ENCODE assay signal across 11 mouse cellular contexts in the genomic region with DNA sequence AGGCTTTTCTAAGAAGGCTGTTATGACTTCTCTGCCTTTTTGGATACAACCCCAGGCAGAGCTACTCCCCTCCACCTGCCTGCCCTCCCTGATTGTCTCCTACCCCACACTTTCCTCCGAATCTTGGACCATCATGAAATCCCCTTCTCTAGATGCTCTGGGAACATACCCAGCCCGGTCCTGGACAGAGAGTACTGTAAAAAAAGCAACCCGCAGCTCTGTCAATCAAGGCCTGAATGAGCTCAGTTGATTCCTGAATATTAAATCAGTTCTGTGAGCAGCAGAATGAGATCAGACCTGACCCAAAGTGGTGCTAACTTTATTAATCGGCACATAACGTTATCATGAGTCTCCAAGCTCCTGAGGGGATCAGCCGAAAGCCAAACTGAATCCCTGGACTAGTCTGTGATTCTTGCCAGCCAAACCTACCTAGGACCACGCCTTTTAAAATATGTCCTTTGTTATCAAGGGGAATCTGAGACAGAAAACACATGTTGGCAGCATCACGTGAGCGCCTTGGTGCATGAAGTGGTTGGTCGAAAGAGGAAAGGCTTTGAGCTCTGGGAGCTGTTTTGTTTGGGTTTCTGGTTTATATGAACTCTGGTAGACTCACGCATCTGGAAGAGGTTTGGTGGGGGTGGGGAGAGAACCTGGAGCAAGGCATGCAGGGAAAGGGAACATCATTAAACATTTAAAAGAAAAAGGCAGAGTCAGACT.
DNase-seq lines count a peak whose midpoint lies in the region; ATAC-seq lines count a peak whose summit lies in the region.
"Had no signal": no experiment of that assay in that cellular context is flagged by ENCODE, and none has a peak within 500 bp of the region (broad histone marks: within the 10 kb centered on the region; RNA-seq: fewer than 3 reads in every experiment).

No protein-coding gene starts in this region.

- H3K4me1 ChIP-seq in heart, embryonic 10.5 days = peaks cover 73% of the 10 kb centered on the region
- H3K4me1 ChIP-seq in embryonic facial prominence, embryonic 14.5 days (ENCODE audit: control insufficient read depth, insufficient read depth, low read length) = peaks cover 28% of the 10 kb centered on the region
- H3K4me1 ChIP-seq in limb, embryonic 12.5 days (replicated peaks) = peaks cover 55% of the 10 kb centered on the region

- H3K4me2 ChIP-seq in embryonic facial prominence, embryonic 14.5 days (ENCODE audit: low read depth, low read length) = peak overlapping the region; percentile 48
- H3K4me2 ChIP-seq in limb, embryonic 12.5 days = peak overlapping the region; percentile 48

- 72% methylated on average over 11 of the region's 11 CpGs for WGBS in heart, embryonic 10.5 days
- WGBS in embryonic facial prominence, embryonic 14.5 days = 26% methylated on average over 11 of the region's 11 CpGs
- WGBS in limb, embryonic 12.5 days = 32% methylated on average over 11 of the region's 11 CpGs

- H3K36me3 ChIP-seq in heart, embryonic 10.5 days = no peaks in the 10 kb centered on the region
- no peaks in the 10 kb centered on the region for H3K36me3 ChIP-seq in embryonic facial prominence, embryonic 14.5 days (ENCODE audit: control insufficient read depth, insufficient read depth, low read length)
- H3K36me3 ChIP-seq in limb, embryonic 12.5 days = no peaks in the 10 kb centered on the region; the same call in 1 of the 2 replicates

- no peaks in the 10 kb centered on the region for H3K27me3 ChIP-seq in heart, embryonic 10.5 days (ENCODE audit: insufficient read depth, poor library complexity, severe bottlenecking)
- H3K27me3 ChIP-seq in embryonic facial prominence, embryonic 14.5 days (replicated peaks; ENCODE audit: control insufficient read depth, insufficient read depth, low read length) = no peaks in the 10 kb centered on the region
- H3K27me3 ChIP-seq in limb, embryonic 12.5 days = no peaks in the 10 kb centered on the region

- DNase-seq in heart, embryonic 10.5 days (ENCODE audit: low spot score) = no peak
- DNase-seq in heart, adult 18-20 months = no peak
- DNase-seq in brain, adult 2 months (ENCODE audit: low read depth, low spot score) = peak; percentile 44
- peak; percentile 85 for DNase-seq in embryonic facial prominence, embryonic 14.5 days (ENCODE audit: low spot score)
- no peak for DNase-seq in kidney, adult 18-20 months
- DNase-seq in testis, postnatal 10 days (ENCODE audit: low spot score) = no peak
- no peak for DNase-seq in left cerebral cortex, adult 9 months (ENCODE audit: low spot score in 2 of 2)
- DNase-seq: forebrain, postnatal 0 days; lung, postnatal 10 days had no signal

- no peak overlapping the region for H3K4me3 ChIP-seq in heart, embryonic 10.5 days
- peak overlapping the region; percentile 26 for H3K4me3 ChIP-seq in embryonic facial prominence, embryonic 14.5 days (ENCODE audit: low read depth, low read length)
- H3K4me3 ChIP-seq in limb, embryonic 12.5 days (replicated peaks) = no peak overlapping the region

- 0 out of 2 replicates have a peak overlapping the region, but pooled peaks have one; percentile 10 for H3K9ac ChIP-seq in embryonic facial prominence, embryonic 14.5 days (ENCODE audit: low read depth, low read length)
- H3K9ac ChIP-seq in limb, embryonic 12.5 days (replicated peaks) = no peak overlapping the region
- H3K9ac ChIP-seq: forebrain, postnatal 0 days had no signal

- H3K9me3 ChIP-seq in heart, embryonic 10.5 days = no peaks in the 10 kb centered on the region
- no peaks in the 10 kb centered on the region for H3K9me3 ChIP-seq in embryonic facial prominence, embryonic 14.5 days (ENCODE audit: control insufficient read depth, low read length)
- H3K9me3 ChIP-seq in limb, embryonic 12.5 days = no peaks in the 10 kb centered on the region

- peak; percentile 73 for ATAC-seq in embryonic facial prominence, embryonic 14.5 days (ENCODE audit: low read depth)
- peak; percentile 76 for ATAC-seq in limb, embryonic 12.5 days (ENCODE audit: insufficient number of reproducible peaks, insufficient read depth, low FRiP score, low TSS enrichment, low read depth)
- ATAC-seq: CD4-positive, CD25-positive, alpha-beta regulatory T cell, adult 4 months; forebrain, postnatal 0 days had no signal

- peak overlapping the region; percentile 56; the same call in 1 of the 2 replicates for H3K27ac ChIP-seq in heart, embryonic 10.5 days
- peak overlapping the region; percentile 65 for H3K27ac ChIP-seq in embryonic facial prominence, embryonic 14.5 days (replicated peaks; ENCODE audit: low read depth, low read length)
- H3K27ac ChIP-seq in limb, embryonic 12.5 days = peak overlapping the region; percentile 89

Comparison
In these comparisons a context has a peak if more than half of its experiments do, and no peak if none do; other contexts are left out.
1. DNase-seq: peak in brain, adult 2 months (single experiment) and embryonic facial prominence, embryonic 14.5 days (single experiment); none in heart, embryonic 10.5 days (single experiment), heart, adult 18-20 months (0 of 2), kidney, adult 18-20 months (single experiment), testis, postnatal 10 days (single experiment) and left cerebral cortex, adult 9 months (0 of 2).
2. Peak in every context shown above with its lines, with median percentiles within 50 percentile points of each other: H3K27ac ChIP-seq.